Mouse (Mus musculus) thymus, postnatal 10 days (tissue): Measurements from ENCODE around the gene Gstm6.
A peak's percentile ranks its signal among the peaks of the same experiment; 100 is the strongest.
"Not testable (repeated sequence)": the region's sequence is repeated elsewhere in the genome, so short reads cannot be mapped to it uniquely, and the experiment has no call there.

Experiments used
- DNase-seq, 2 experiments: peaks; one replicate each; pipeline ENCODE4 v3.0.0; 2021; ENCODE audit warnings: low spot score in 2 of 2

The Gstm6 gene

GRCm38 (mm10) chr3:107943239-107943990 is at the start of gene Gstm6:
TSS of gene Gstm6 (minus strand) at chr3:107943749.
- DNase-seq, result no peak

- DNase-seq, result no peak
Measured at GRCm38 (mm10) chr3:107986041-107986562, 42.6 kb upstream of the Gstm6 start, which contains the start of gene Gstm2. TSS of gene Gstm2 (minus strand) at chr3:107986453.

- DNase-seq, result not testable (repeated sequence)
Measured at GRCm38 (mm10) chr3:107985141-107985540, 41.6 kb upstream of the Gstm6 start.

- no peak for DNase-seq
Measured at GRCm38 (mm10) chr3:107984471-107984870, 40.9 kb upstream of the Gstm6 start.

- no peak for DNase-seq
Measured at GRCm38 (mm10) chr3:107983771-107984170, 40.2 kb upstream of the Gstm6 start.

- DNase-seq, result no peak
Measured at GRCm38 (mm10) chr3:107982726-107983125, 39.2 kb upstream of the Gstm6 start.

- no peak for DNase-seq
Measured at GRCm38 (mm10) chr3:107981261-107981660, 37.7 kb upstream of the Gstm6 start.

- DNase-seq, result no peak
Measured at GRCm38 (mm10) chr3:107977691-107978090, 34.1 kb upstream of the Gstm6 start.

GRCm38 (mm10) chr3:107974237-107974636 is 30.7 kb upstream of the Gstm6 start:
- DNase-seq, result no peak

GRCm38 (mm10) chr3:107972070-107972469 is 28.5 kb upstream of the Gstm6 start:
- no peak for DNase-seq

GRCm38 (mm10) chr3:107971101-107971500 is 27.6 kb upstream of the Gstm6 start:
- not testable (repeated sequence) for DNase-seq

GRCm38 (mm10) chr3:107968724-107969395 is 25.3 kb upstream of the Gstm6 start, which contains the start of gene Gstm3:
TSS of gene Gstm3 (minus strand) at chr3:107969283.
- DNase-seq, result no peak

GRCm38 (mm10) chr3:107966631-107967030 is 23.1 kb upstream of the Gstm6 start:
- DNase-seq, result no peak

- no peak for DNase-seq
Measured at GRCm38 (mm10) chr3:107965592-107965991, 22.0 kb upstream of the Gstm6 start.

- DNase-seq, result no peak
Measured at GRCm38 (mm10) chr3:107964656-107965308, 21.2 kb upstream of the Gstm6 start.

GRCm38 (mm10) chr3:107964026-107964425 is 20.5 kb upstream of the Gstm6 start:
- DNase-seq, result no peak

GRCm38 (mm10) chr3:107955260-107955659 is 11.7 kb upstream of the Gstm6 start:
- not testable (repeated sequence) for DNase-seq

- no peak for DNase-seq
Measured at GRCm38 (mm10) chr3:107953906-107954305, 10.4 kb upstream of the Gstm6 start.

- peak in 1 of 2 experiments; percentile 45 for DNase-seq
Measured at GRCm38 (mm10) chr3:107953328-107953755, 9.8 kb upstream of the Gstm6 start.

- no peak for DNase-seq
Measured at GRCm38 (mm10) chr3:107950531-107950930, 7.0 kb upstream of the Gstm6 start.

GRCm38 (mm10) chr3:107949461-107949860 is 5.9 kb upstream of the Gstm6 start:
- DNase-seq, result not testable (repeated sequence)

- DNase-seq, result no peak
Measured at GRCm38 (mm10) chr3:107945729-107946128, 2.2 kb upstream of the Gstm6 start.
